Mouse (Mus musculus) embryonic fibroblast, embryonic 13.5 days (primary cell): ENCODE measurements around the gene Meis2. TPM values are rescaled to one million over a fixed set of nuclear protein-coding genes. Genes with fewer than 3 reads are reported as not detected.

ENCODE experiments used
- H3K27ac ChIP-seq: 2 replicates; pipeline ENCODE4 v1.5.1; 2012; ENCODE audit warnings: low read length, control low read depth, inconsistent platforms; ENCODE audit not compliant: insufficient read depth
- H3K4me1 ChIP-seq: 2 replicates; pipeline ENCODE4 v1.6.1; 2011; ENCODE audit warnings: low read length; ENCODE audit not compliant: control insufficient read depth, insufficient read depth
- H3K4me3 ChIP-seq: 2 replicates; pipeline ENCODE4 v1.5.1; 2011; ENCODE audit warnings: mild to moderate bottlenecking, control low read depth, low read length; ENCODE audit not compliant: insufficient read depth
- CTCF ChIP-seq: IDR thresholded peaks from 2 replicates; pipeline ENCODE4 v1.5.1; 2011; ENCODE audit warnings: mild to moderate bottlenecking, control low read depth, low read length, moderate library complexity, borderline replicate concordance; ENCODE audit not compliant: insufficient read depth
- POLR2A ChIP-seq: IDR thresholded peaks from 2 replicates; pipeline ENCODE4 v1.6.1; 2011; ENCODE audit warnings: low read depth, mild to moderate bottlenecking, control low read depth, low read length, moderate library complexity
- polyA plus RNA-seq: library from polyadenylated mRNA; stranded (reverse); fragments of >200 nt; gene quantifications from 2 replicates; pipeline ENCODE4 v1.2.4, GENCODE M21; 2011; ENCODE audit warnings: low read depth; ENCODE audit not compliant: missing spikeins, insufficient read length

Gene Meis2
- polyA plus RNA-seq, 1 experiment: 65.5 TPM

GRCm38 (mm10) chr2:116068901-116069300 lies 3.3 kb upstream of the Meis2 start:
- Histone ChIP-seq H3K4me3 (peak overlapping the region; percentile 51), H3K4me1 (no peaks in the 10 kb centered on the region), H3K27ac (0 out of 2 replicates have a peak overlapping the region, but pooled peaks have one; percentile 16)
- TF ChIP-seq CTCF (no peak), POLR2A (no peak)

- TF ChIP-seq POLR2A: no peak
- no peak for TF ChIP-seq CTCF
- Histone ChIP-seq H3K4me1 (no peaks in the 10 kb centered on the region), H3K27ac (peak overlapping the region; percentile 95)
These were observed 2.8 kb upstream of the Meis2 start for GRCm38 (mm10) chr2:116068461-116068860.

GRCm38 (mm10) chr2:116067711-116068110 lies 2.1 kb upstream of the Meis2 start:
- TF ChIP-seq CTCF (no peak), POLR2A (no peak)
- Histone ChIP-seq H3K27ac (peak overlapping the region; percentile 95), H3K4me1 (no peaks in the 10 kb centered on the region), H3K4me3 (peak overlapping the region; percentile 78)

More at GRCm38 (mm10) chr2:116068461-116068860, 2.8 kb upstream of the Meis2 start:
- H3K4me3 ChIP-seq: peak overlapping the region; percentile 78

- peak overlapping the region; percentile 95 for H3K27ac ChIP-seq
- H3K4me1 ChIP-seq: no peaks in the 10 kb centered on the region
- TF ChIP-seq CTCF: no peak
- peak; percentile 55 for TF ChIP-seq POLR2A
- H3K4me3 ChIP-seq: peak overlapping the region; percentile 78
These were observed 1.4 kb upstream of the Meis2 start for GRCm38 (mm10) chr2:116067065-116067497.

GRCm38 (mm10) chr2:116066057-116066941 lies 660 bp upstream of the Meis2 start:
- Histone ChIP-seq H3K4me1 (no peaks in the 10 kb centered on the region), H3K27ac (peak overlapping the region; percentile 95)
- TF ChIP-seq POLR2A (peak; percentile 69), CTCF (no peak)

GRCm38 (mm10) chr2:116065057-116065456 lies 582 bp downstream of the Meis2 start:
- no peak for TF ChIP-seq POLR2A
- Histone ChIP-seq H3K4me3 (peak overlapping the region; percentile 96), H3K4me1 (no peaks in the 10 kb centered on the region), H3K27ac (peak overlapping the region; percentile 98)

More at GRCm38 (mm10) chr2:116066057-116066941, 660 bp upstream of the Meis2 start:
- H3K4me3 ChIP-seq: peak overlapping the region; percentile 78

DNA sequence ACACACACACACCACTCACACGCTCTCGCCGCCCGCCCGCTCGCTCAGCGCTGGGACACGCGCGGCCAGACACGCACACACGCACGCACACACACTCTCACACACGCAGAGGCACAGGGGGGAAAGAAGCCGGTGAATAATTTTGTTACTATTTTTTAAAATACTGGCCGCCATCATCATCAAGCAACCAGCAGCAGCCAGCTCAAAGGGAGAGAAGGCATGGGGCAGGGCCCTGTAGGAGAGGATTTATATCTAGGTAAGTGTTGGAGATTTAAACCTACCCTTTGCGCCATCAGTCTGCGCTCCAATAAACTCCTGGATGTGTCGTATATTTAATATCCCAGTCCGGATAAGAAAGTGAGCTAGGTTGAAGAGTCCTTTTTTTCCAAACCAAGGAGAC lies 1.1 kb downstream of the Meis2 start:
- Histone ChIP-seq H3K27ac (peak overlapping the region; percentile 98), H3K4me1 (no peaks in the 10 kb centered on the region), H3K4me3 (peak overlapping the region; percentile 96)
- TF ChIP-seq POLR2A (peak; percentile 23), CTCF (no peak)

- H3K4me3 ChIP-seq: peak overlapping the region; percentile 96
- no peak for TF ChIP-seq CTCF
- TF ChIP-seq POLR2A: no peak
- no peaks in the 10 kb centered on the region; the same call in 1 of the 2 replicates for H3K4me1 ChIP-seq
- peak overlapping the region; percentile 98 for H3K27ac ChIP-seq
These were observed 1.8 kb downstream of the Meis2 start for GRCm38 (mm10) chr2:116063819-116064293.

DNA sequence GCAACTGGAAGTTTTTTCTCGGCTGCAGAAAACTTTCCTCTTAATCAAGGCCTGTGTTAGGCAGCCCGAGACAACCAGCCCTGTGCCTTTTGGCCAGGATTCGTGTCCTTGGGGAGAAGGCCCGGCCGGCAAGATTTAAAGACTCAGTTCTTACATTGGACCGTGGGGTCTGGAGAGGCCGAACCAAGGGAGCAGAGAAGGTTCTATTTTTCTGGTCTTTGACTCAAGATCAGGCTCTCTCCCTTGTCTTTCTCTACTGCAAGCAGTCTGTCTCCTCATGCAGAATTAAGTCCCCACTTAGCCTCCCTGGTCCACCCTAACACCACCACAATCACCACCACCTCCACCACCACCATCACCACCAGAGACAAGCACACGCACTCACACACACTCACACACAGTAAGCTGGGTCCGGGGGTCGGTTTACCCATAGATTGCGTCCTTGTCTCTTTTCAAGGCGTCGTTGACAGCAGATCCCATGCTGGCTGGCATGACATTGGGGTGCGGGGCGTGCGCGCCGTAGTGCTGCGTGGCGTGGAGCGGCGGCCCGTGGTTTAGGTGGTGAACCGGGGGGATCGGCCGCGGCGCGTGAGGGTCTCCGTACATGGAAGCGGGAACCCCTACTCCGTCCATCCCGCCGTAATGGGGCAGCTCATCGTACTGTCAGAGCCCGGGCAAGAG lies 2.7 kb downstream of the Meis2 start:
- Histone ChIP-seq H3K27ac (peak overlapping the region; percentile 78), H3K4me3 (peak overlapping the region; percentile 96), H3K4me1 (no peaks in the 10 kb centered on the region; the same call in 1 of the 2 replicates)
- no peak for TF ChIP-seq POLR2A
- no peak for TF ChIP-seq CTCF

DNA sequence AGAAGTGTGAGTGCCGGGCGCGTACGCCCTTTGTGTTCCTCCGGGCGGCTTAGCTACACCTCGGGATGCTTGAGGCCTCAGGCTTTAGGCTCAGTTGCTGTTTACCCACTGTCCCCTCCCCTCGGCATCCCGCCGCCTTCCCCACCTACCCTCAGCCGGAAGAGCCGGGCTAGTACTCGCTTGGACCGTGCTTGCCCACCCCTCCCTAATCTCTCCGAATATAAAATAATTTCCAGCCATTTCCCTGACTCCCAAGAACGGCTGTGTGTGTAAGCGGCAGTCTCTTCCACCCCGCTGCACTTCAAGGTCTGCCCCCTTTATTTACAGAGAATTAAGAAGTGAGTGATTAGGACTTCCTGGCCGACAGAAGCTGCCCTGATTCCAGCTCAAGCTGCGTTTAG lies 3.4 kb downstream of the Meis2 start:
- H3K27ac ChIP-seq: peak overlapping the region; percentile 78
- H3K4me3 ChIP-seq: peak overlapping the region; percentile 96
- TF ChIP-seq CTCF (no peak), POLR2A (no peak)
- no peaks in the 10 kb centered on the region; the same call in 1 of the 2 replicates for H3K4me1 ChIP-seq
